Mouse (Mus musculus) A20 (cell line): ENCODE measurements around the gene Sgsm2.

Experiments used
- DNase-seq: peaks from one replicate; pipeline ENCODE4 v3.0.0-alpha.2; 2011; ENCODE audit warnings: low read depth, low spot score

Gene Sgsm2

DNA sequence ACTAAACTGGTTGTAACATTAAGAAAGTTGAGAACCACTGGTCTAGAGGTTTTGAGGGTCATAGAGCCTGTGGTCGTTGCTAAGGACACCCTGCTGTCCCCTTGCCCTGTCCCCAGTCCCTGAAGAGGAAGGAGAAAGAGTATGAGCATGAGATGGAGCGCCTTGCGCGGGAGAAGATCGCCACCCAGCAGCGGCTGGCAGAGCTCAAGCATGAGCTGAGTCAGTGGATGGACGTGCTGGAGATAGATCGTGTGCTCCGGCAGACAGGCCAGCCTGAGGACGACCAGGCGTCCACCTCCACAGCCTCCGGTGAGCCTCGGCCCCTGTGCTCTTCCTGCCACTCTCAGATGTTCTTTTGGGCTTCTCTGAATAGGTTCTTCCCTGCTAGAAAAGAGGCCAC, 54.8 kb downstream of the Sgsm2 start:
- no peak for DNase-seq

DNA sequence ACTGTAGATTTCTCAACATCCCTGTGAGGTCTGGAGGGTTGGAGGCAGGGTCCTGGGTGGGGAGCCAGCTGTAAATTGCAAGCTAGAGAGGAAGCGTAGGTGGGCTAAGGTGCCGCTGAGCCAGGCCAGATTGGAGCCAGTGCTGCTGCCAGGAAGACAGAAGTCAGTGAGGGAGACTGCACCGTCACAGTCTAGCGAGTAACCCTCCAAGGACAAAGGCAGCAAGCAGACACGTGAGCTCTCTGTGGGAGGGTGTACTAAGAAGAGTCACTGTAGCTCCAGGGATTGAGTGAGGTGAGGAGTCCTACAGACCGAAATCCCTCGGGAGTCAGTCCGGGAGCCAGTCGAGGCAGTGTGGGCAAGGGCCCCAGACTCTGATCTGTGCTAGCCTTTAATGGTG, 55.5 kb downstream of the Sgsm2 start:
- no peak for DNase-seq

- DNase-seq = no peak
Measured at GRCm38 (mm10) chr11:74840739-74841138, 56.1 kb downstream of the Sgsm2 start.

DNA sequence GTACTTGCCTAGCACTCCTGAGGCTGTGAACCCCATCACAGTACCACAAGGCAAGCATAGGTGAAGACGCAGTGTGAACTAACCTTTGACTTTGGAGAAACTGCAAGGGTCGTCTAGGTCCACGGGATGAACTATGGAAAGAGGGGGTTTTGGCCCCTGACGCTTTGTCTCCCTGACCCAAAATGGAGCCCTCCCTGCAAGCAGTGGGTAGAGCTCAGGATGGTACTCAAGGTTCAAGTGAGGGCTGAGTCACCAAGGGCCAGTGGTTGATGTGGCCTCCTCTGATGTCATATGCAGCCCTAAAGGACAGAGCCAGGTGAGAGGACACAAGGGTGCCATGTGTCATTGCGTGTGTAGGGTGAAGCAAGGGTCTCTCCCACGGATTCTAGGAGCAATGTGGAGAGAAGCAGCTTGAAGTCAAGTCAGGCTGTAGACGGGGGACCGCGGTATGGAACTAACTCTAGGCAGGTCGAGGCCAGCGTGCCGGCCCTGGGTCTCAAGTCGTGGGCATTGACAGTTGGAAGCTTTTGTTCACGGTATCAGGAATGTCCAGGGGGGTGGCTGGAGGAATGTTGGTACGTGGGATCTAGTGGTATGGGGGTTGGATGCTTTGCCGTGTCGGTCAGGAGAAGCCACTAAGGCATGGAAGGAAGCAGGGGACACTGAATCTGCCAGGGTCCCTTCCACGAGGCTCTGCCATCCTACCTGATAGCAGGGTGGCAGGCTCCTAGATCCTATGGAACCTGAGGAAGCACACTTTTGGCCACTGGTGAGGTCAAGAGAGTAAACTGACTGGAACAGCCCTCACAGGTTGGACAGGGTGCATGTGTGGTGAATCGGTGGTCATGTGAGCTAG, 56.8 kb downstream of the Sgsm2 start:
- no peak for DNase-seq

GRCm38 (mm10) chr11:74838971-74839370, 57.9 kb downstream of the Sgsm2 start:
- DNase-seq = no peak

GRCm38 (mm10) chr11:74838441-74838840, 58.4 kb downstream of the Sgsm2 start:
- DNase-seq = peak; percentile 95

DNA sequence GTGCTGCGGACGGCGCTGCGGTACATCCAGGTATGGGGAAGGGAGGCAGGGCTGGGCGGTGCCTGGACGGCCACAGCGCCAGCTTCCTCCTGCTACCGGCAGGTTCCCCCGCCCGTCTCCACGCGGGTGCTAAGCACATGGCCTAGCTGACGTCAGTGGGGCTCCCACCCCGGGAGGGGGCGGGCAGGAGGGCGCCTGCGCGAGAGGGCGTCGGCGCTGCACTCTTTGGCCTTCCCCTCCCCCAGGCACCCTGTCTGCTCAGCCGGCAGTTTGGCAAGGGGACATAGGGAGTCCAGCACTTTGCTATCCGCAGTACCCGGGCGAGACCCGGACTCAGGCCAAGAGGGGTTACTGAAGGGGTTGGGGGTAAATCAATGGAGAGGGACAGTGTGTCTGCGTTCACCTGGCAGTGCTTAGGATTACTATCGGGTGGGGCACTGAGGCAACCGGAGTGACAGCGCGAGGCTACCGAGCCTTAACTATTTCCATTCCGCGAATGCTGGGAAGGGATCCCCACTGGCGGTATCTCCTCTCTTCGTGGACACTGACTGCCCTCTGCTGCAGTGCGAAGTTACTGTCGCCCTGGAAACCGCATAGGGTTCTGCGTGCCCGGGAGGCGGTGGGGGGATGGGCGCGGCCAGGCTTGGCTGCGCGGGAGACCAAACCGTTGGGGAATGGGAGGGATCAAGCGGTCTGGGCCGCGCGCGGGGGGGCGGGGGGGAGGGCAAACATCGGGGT, 59.0 kb downstream of the Sgsm2 start:
- peak; percentile 98 for DNase-seq

DNA sequence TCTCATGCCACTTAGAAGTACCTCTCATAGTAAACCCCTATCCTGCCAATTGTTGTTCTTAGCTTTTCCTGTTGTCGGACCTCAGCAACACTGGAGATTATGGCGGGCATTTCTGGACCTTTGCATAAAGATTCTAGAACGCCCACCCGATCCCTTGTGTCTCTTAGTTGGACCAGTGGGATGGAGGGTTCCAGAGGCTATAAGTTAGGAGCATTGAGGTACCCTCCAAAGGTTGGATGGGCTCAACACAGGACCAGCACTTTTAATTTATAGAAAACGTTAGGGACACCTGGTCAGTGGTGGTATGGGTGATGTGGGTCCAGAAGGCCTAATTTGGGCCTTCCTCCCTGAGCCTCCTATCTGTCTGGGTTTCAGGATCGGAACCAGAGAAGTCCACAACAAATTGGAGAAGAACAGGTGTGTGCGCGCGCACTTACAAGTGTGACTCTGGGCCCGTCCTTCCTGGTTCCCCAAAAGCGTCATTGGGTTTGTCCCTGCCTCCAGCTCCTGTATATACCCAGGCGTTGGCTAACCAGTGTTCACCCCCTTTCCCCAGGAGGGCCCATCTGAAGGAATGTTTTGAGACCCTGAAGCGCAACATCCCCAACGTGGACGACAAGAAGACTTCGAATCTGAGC, 59.7 kb downstream of the Sgsm2 start:
- DNase-seq = no peak

- DNase-seq = no peak
Measured at GRCm38 (mm10) chr11:74836225-74837055, 60.4 kb downstream of the Sgsm2 start.

DNA sequence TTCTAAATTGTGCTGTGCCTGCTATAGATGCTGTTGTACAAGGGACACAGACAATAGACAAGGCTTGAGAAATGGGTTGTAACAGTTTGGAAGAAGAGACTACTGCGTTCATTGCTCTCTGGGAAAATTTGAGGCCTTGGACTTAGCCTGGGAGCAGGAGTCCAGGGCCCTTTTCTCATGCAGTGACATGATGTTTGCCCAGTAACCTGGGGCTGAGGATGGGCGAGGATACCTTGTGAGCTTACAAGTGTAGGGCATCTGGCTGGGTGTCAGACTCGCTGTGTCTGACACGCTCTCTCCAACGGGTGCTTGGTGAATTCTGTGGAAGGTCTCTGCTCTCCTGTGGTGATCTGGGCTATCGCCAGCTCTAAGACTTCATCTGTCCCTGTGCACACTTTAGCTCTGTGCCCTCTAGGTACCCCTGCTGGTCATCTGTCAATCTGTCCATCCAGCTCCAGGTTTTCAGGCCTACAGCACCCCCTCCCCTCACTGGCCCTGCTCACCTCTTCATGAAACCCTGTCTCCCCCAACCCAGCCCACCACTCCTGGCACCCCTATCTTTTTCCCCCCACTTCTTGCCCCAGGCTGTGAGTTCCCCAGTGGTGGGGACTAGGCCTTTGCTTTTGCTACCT, 61.2 kb downstream of the Sgsm2 start:
- no peak for DNase-seq

GRCm38 (mm10) chr11:74834650-74835277, 62.1 kb downstream of the Sgsm2 start:
- DNase-seq = no peak

GRCm38 (mm10) chr11:74834359-74834638, 62.6 kb downstream of the Sgsm2 start:
- DNase-seq = no peak

GRCm38 (mm10) chr11:74833536-74834358, 63.1 kb downstream of the Sgsm2 start:
- no peak for DNase-seq

GRCm38 (mm10) chr11:74832503-74833143, 64.2 kb downstream of the Sgsm2 start:
- peak; percentile 77 for DNase-seq

DNA sequence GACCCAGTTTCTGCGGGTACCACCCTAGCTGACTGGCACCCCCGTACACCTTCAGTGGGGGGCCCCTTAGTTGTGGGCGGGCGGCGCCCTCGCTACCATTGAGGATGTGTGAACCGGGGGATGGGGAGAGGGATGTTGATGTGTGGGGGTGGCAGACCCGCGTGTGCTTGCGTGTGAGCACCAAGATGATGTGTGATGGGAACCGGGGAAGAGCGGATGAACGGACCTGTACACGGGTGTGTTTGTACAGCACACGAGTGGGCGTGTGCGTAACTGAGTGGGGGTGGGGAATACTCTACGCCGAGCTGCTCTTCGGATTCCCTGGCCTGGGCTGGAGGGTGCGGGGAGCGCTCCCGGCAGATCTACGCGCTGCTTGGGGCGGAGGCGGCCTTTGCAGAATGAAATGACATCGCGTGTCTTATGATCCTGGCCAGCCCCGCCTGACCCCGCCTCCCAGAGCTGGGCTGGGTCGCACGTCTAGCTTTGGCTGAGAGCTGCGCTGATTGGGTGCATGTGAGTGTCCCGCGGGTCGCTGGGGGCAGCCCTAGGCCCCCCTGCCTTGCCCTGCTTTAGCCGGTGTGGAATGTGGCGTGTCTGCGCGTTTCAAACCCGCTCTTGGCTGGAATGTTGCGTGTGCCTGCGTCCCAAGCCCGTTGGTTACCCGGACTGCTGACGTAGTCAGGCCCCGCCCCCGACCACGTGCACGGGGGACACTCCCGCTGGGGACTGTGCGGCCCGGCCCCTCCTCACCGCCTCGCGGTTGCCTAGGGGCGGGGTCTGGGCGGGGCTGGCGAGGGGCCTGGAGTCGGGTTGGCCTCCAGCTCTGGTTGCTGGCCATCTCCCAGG, 65.0 kb downstream of the Sgsm2 start:
- peak; percentile 99 for DNase-seq

DNA sequence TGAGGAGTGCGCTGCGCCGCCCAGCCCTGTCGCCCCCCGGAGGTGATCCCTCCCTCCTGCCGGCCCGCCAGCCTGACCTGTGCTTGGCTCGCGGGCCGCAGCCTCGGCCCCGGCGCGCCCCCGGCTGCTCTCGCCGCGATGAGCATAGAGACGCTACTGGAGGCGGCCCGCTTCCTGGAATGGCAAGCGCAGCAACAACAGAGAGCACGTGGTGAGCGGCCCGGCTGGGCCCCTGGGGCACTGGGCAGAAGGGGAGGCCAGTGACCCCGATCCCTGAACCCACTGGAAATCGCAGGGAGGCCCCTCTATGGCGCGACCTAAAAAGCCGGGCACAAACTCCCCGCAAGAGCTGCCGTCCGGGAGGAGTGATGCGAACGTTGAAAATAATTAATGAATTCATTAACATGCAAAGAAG, 65.7 kb downstream of the Sgsm2 start:
- peak; percentile 82 for DNase-seq

DNA sequence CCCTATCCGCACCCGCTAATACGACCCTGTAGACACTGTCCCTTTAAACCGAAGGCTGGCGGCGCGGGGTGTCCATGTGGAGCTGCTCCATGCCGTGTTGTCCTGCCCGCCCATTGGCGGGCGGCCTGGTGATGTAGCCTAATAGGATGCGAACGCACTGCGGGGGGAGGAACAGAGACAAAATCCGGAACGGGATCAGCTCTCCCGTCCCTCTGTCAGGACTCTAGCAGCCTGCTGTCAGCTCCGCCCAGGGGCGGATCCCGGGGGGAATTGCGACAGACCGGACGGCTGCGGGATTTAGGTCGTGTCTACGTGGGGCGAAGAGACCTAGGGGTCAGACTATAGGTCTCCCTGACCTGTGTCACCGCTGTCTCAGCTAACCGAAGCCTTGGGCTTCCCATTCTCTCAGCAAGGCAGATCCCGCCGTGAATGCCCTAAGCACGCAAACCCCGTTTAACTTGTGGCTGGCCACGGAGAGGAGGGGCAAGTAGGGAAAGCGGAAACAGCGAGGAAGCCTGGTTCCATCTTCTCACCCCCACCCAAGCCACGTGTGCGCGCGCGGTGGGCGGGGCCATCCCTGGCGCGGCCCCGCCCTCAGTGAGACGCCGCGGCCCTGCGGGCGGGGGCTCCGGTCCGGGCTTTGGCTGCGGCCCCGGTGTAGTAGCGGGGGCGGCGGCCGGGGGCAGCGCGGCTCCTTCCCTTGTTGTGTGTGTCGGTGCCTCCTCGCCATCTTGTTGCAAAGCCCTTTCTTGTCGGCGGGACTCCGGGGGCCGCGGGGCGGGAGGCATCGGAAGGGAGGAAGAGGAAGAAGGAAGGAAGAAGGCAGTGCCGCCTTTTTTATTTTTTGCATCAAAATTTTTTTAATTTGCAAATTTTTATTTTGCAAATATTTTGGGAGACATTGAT, 66.4 kb downstream of the Sgsm2 start, which contains the start of gene Mnt:
Gene Mnt (plus strand): TSS at position 665 of the 906 bp plus-strand sequence.
- DNase-seq = peak; percentile 98
